Mouse (Mus musculus) retina, adult 2 months (tissue): ENCODE results near the gene Scn3b.

Experiments used
- DNase-seq: peaks from one replicate; pipeline ENCODE4 v3.0.0-alpha.2; 2012; ENCODE audit warnings: low read depth, low spot score

Gene Scn3b

DNA sequence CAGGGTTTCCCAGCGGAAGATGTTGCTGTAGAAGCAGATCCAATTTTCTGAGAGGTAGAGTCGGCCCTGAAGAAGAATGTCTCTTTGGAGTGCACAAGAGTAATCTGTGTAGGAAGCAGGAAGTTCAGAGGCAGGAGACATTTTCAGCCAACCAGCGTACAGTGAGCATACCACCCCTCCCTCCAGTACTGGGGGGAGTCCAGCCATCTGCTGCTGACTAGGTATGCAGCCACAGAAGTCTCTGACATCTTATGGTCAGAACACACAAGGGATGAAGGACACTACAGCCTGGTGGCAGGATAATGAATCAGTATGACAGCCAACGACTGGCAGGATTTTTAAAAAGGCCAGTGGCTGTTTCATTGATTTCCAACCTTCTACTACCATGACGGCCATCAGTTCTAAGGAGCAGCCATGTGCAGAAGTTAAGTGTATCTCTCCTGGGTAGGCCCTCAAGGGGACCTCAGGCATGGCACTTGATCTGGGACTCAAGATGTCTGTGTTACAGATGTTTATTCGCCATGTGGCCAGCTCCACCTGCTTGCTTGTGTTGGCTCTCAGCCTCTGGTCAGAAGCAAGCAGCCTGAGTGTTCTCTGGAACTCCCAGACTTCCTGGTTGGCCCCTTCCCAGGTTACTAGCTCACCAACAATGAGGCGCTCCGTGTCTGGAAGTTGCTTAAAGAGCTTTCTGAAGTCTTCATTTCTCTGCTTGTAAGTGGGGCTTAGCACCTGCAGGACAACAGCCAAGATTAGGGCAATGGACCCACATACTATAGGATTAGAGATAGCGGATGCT is 48.0 kb downstream of the Scn3b start:
- DNase-seq, result no peak

DNA sequence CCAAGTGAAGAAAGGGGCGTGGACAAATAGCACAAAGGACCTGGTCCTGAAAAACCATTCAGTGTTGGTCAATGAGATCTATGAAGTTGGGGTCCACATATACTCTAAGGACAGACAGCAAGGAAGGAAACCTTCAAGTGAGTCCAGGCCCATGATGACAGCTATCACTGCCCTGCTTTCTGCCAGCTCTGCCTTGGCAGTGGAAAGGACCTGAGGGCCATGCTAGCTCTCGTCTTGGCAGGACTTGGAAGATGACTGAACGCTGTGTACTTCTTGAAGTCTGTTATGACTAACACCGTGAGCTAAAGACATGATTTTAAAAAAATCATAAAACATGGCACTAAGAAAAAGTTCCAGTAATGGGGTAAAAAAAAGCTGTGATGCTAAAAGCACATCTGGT is 48.7 kb downstream of the Scn3b start:
- DNase-seq, result no peak

DNA sequence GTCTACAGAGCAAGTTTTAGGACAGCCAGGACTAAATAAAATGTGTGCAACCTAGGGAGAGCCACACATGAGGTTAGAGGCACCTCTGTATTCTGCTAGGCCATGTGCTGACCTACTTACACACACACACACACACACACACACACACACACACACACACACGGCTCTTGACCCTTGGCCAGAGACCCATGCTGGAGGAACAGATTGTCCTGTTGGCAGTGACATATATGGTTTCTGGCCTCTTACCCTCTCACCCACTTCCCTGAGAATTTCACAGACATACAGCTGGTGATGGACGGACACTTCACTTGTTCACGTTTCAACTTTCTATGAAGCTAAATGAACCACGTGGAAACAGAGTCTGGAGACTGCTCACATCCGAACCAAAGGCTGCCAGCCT is 49.8 kb downstream of the Scn3b start:
- no peak for DNase-seq

DNA sequence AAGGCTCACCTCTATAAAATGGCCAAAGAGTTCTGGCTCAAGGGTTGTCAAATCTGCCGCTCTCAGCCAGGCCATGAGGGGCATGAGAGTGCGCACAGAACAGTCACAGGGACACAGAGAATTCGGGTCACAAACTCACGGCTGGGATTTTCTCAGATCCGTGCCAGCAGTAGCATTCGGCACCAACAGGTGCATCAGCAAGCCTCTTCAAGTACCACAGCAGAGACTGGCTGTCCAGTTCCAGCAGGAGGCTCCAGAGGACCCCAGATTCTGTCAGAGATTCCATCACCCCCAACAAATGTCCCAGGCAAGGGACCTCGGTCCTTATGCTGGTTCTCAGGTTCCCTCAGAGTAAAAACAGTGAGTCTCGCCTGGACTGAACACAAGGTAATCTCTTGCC is 51.4 kb downstream of the Scn3b start:
- no peak for DNase-seq

DNA sequence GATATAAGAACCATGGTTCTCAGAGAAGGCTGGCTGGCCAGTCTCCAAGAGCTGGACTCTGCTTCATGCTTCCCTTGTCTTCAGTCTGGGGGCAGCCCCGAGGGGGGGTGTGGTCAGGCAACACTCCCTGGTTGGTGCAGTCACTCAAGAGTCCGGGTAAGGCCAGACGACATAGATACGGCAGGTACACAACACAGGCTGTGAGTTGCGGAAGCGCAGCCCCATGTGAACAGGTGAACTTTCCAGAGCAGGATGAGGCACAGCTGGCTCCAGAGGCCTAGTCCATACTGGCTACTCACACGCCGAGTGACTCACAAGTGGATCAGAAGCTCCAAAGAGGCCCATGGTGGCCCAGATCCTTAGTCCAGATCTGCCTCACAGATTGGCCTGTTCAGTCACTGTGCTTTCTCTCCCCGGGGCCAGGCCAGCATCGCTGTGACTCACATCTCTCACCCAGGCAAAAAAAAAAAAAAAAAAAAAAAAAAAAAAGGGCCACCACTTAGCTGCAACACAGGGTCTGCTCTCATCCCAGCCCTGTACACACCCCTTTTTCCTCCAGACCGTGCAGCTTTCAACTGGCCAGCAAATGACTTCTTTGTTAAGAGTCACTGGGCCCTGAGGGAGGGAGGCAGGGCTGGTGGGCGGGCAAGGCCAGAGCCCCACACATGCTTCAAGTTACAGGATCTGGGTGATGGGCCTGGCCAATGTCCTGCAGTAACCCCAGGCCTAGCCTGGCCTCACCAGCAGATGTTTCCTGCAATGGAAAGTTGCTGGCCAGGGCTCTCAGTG is 52.1 kb downstream of the Scn3b start:
- no peak for DNase-seq

DNA sequence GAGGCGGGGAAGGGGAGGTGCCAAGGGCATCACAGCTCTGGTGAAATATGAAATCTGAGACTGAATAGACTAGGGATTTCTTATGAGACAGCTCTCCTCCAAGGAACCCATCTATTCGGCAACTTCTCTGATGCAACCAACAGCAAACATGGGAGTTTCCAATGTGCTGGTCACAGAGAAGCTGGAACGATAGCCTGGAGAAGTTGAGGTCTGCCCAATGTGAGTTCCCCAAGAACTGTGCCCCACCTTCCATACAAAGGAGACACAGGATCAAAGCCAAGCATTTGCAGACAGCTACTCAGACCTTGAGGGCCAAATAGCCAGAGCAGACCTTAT is 52.6 kb downstream of the Scn3b start:
- no peak for DNase-seq

DNA sequence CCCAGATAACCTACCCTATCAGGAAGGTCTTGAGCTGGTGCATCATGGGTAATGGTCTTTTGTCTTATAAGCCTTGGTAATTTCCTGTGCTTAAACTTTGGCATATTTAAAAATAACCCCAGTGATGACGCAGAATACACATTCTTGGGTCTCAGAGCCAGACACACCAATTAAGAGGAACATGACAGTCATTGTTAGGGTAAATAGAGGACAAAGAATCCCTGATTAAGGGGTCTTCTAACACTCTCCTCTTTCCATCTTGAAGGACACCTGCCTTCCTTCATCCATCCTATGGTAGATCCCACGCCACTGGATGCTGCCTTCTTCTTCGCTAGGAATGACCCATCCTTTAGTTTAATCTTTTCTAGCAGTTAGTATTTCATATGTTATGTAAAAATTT is 53.4 kb downstream of the Scn3b start:
- DNase-seq, result no peak

DNA sequence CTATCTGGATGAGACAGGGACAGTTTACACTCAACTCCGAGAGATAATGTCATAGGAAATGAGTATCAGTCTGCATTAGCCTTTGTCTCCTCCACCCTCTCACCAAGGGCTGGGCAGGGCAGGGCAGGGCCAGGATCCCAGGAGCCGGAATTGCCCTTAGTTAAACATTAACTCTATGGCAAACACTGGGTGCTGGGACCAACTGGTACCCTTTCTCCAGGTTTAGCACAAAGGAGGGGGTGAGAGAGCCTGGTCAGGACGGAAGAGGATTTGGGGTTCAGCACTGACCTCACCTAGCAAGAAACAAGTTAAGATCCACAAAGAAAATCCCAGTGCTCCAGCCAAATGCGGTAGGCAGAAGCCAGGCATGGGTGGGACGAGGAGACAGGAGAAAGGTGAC is 54.2 kb downstream of the Scn3b start:
- no peak for DNase-seq

DNA sequence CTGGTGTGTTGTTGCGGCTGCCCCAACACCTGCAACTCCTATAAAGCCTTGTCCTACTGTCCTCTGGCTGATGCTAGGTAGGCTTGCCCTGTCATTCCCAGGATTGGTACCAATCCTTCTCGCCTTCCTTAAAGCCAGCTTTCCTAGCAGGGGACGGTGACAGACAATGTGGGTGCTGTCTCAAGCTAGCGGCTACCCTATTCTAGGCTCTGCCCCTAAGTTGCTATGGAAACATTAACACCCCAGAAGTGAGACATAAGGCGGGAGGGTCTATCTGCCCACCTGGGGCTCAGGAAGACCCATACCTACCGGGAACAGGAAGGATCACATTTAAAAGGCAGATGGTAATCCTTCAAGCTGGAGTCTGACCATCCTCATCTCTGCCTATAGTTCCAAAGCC is 54.8 kb downstream of the Scn3b start:
- DNase-seq, result no peak

DNA sequence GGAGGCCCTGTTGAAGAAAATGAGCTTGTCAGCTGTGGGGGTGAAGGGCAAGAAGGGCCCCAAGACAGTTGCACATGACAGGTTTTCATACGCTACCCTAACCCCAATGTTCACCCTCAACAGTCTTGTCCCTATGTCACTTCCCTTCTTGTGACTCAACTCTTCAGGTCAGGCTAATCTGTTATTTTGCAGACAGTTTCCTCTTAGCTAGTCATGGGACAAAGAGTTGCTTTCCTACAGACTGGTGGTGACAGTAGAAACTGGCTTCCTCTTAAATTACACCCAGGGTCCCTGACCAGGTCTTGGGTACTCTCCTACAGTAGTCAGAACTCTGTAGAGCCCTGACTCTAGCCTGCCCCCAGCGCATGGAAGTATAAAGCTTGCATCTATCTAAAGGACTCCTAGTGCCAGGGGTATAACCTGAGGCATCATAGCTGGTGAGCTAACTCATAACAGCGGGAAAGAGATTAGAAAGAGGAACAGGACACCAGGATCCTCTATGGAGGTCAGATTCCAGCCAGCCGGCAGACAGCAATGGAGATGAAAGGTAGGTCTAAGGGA is 55.3 kb downstream of the Scn3b start:
- no peak for DNase-seq

DNA sequence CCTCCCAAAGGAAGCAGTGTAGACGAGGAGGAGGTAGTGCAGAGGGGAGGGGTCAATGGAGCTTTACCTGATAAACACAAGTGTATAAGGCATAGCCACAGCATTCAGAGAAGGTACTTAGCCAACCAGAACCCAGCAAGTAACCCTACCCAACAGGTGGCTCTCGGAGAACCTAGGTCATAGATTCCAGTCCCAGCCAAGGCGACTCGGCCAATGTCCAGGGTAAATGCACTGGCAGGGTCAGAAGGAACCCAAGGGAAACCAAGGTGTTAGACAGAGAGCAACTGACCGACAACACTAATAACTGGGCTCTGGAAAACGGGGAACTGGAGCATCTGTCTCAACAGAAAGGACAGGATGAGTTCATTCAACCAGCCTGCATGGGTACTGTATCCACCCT is 55.8 kb downstream of the Scn3b start:
- no peak for DNase-seq

DNA sequence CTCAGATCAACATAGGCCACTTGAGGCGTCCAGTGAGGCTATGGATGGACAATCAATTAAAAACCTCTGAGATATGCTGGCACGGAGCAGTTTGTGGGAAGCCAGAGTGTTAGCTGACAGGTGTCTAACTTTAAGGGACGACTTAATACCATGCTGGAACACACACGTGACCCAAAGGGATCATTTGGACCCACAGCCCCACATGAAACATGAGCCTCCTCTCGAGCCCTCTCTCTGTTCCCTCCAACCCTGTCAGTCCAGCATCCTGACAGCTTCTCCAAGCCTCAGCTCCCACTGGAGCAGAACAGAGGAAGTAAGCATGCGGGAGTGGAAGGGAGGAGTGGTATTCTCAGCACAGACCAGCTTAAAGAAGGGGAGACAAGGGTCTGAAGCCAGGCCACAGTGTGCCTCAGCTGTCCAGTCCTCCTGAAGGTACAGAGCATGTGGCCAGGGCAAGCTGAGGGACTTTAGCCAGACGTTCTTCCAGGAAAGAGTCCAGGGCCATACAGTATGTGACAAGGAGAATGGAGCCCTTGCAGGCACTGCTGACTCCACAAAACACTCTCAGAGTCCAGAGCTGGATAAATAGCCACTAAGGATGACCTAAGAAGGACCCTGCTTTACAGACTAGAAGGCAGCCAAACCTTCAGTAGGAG is 57.4 kb downstream of the Scn3b start:
- no peak for DNase-seq

DNA sequence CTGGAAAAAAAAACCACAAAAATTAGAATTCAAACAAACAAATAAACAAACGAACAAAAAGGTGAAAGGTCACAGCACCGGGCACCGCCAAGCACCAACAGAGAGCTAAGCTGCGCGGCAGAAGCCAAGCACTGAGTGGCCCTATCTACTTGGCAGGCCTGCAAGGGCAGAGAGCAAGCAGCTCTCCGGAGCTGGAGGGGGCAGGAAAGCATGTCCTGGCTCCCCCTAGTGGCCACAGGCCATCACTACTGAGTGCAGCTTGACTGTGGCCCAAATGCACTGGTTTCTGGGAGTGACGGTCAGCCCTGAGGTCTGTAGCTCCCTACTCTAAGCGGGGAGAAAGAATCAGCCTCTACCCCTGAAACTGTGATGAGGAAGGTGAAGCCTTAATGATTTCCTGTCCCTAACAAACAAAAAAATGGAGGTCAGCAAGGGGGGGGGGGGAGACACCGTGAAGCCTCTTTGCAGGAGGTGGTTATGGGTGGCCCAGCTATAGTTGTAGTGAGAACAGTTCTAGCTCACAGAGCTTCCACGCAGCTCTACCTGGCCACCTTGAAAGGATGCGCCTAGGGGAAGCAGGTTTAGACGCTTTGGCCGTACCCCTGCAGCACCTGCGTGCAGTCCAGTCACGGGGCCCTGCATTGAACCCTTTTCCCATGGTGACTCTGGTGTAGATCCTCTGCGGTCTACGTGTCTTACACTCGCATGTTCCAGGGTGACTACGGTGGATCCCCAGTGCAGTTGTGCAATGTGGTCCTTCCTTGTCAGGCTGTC is 61.8 kb downstream of the Scn3b start:
- peak; percentile 75 for DNase-seq

DNA sequence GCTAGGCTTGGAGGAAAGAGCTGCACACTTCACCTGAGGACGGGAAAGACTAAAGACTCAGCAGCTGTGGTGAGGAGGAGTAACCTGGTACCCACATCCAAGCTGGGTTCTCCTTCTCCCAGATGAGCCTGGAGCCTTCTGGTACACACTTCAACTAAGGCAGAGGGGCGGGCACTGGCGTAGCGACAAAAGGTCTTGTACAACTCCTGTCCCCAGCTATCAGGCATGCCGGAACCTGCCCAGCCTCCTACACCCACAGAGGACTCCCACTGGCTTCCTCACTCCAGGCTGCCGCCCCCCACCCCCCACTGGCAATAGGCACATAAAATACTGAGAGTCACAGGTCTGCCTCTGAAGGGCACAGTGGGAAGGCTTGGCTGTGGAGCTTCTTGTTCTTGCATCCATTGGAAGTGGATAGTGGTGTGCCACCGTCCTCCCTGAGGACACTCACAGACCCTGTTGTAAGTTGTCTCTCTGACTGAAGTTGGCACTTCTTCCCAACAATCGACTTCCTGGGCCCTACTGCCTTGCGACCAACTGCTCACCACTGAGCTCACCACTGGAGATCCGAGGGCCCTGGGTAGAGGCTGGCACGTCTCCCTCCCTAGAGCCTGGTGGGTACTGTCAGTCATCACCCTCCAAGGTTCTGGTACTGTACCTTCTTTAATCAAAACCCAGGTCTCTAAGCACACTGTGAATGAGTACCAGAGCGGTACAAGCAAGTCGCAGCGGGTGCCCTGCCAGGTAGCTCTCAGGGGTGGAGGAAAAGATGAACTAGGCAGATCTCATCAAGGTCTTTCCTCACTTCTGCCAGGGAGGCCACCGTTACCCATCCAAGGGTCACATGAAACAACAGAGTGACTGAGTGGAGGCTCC is 62.6 kb downstream of the Scn3b start:
- no peak for DNase-seq

DNA sequence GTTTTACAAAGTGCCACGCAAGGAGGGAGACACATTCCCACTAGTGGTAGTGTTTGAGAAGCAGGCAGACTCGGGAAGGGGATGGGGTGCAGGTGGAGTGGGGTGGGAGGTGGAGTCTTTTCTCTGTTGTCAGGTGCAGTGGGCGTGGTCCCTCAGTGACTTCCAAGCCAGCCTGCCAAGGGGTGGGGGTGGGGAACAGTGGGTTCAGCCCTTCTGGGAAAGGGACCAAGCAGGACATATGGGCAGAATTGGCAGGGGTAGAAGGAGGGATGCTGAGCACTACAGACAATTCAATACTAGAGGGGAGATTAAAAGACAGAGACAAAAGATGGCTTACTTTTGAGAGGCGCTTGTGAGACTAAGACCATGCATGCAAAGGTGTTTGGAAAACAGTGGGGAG is 63.3 kb downstream of the Scn3b start:
- DNase-seq, result no peak

DNA sequence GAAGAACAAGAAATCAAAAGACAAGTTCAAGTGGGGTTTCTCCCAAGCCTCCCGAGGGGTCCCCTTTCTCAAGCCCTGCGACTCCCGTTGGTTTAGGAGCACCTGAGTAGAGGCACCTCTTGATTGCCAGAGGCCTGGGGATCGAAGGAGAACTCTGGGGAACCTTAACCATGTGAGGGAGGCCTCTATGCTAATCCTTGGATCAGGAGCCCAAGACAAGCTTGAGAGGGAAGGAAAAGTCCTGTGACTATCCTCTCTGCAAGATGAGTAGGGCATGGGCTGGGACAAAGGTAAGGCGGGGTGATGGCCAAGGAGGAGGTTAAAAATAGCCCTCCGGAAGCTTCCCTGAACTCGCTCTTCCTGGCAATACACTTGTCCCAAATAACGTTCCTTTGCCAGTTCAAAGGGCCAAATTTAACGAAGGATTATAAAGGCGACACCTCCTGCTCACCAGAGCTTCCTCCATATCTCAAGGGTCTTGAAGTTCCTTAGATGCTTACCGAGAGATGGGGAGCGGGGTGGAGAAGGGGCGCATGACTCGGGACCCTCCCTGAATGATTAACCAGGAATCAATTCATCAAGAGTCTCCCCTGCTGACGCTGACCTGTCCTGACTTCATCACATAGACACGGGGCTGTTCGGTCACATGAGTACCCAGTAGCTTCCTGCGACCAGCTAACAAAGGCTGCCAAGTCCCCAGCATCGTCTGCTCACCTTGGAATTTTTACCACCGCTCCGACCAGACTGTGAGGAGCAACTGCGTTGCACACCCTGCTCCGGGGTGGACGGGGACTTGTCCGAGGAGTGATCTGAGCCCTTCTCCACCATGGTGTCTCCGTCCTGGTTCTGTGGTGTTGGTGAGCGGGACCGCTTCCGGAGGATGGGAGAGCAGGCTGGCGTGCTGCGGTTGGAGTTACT is 64.0 kb downstream of the Scn3b start:
- DNase-seq, result no peak

DNA sequence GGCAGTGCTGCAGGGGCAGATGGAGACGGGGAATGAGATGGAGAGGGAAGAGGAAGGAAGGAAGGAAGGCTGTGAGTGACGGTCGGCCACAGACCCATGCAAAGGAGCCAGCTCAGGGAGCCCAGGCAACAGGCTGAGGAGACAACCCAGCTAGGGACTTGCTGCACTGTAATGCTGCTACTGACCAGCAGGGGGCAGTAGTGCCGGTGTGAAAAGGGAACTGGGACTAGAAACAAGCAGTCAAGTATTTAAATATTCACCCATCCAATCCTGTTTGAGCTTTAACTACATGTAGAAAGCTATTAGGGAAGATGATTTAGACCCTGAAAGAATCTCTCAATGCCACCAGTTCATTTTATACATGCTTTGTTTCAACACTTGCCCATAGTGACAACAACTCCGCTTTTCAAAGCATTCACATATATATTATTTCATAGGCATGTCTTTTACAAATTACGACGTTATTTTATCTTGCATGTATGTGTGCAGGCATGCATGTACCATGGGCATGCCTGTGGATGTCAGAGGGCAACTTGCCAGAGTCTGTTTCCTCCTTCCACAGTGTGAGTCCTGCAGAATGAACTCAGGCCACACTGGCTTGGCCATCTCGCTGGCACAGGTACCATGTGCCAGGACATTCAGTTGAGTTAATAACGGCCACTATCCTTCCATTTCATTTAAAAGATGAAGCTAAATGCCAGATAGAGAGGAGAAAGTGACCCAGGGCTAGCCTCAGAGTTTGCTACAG is 64.8 kb downstream of the Scn3b start:
- no peak for DNase-seq

DNA sequence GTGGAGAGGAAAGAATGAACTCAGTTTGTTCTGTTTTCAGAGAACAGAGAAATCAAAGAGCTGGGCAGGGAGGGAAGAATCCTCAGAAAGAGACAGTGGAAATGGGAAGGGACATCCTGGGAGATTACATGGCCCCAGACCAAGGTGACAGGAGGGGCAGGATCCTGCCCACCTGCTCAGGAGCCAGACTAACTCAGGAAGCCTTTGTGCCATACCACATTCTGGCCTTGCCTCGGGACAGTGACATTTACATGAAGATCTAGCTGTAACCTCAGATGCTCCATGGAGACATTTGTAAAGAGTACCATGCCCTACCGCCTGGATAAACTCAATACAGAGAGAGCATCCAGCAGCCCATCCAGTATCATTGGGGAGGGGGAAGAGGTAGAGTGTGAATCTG is 65.6 kb downstream of the Scn3b start:
- no peak for DNase-seq

DNA sequence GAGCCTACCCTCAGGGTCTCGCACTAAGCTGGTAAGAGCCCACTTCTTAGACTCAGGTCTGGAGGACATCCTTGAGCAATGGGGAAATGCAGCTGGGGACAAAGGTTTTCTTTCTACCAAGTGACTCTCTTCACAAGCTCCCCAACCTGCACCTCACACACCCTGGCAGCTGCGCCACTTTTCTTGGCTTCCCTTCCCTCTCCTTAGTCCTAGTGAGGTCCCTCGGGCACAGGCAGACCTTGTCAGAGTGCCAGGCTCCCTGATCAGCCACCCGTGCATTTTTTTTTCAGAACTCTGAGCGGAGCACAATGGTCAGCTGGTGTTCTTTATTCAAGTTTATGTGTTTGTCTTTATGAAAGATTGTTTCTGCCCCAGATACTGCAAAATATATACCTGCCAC is 67.7 kb downstream of the Scn3b start:
- DNase-seq, result no peak
